Mouse (Mus musculus) left cerebral cortex, adult 8-10 months (tissue): ENCODE measurements at regions not wholly inside any gene's neighbourhood (a gene's known extent, or its start where the extent isn't known, plus 50 kb on each side); places are given as distances from the start of the nearest gene placed in this dataset.
A peak's percentile ranks its signal among the peaks of the same experiment; 100 is the strongest.

Experiments used
- DNase-seq, 2 experiments: peaks; one replicate each; pipeline ENCODE4 v3.0.0; 2022; ENCODE audit warnings: low spot score in 2 of 2

- DNase-seq, result no peak
Observed at GRCm38 (mm10) chr12:110332616-110333154, 53.8 kb downstream of the Dio3 start.

GRCm38 (mm10) chr12:110334609-110335008 lies 55.7 kb downstream of the Dio3 start:
- DNase-seq, result no peak

DNA sequence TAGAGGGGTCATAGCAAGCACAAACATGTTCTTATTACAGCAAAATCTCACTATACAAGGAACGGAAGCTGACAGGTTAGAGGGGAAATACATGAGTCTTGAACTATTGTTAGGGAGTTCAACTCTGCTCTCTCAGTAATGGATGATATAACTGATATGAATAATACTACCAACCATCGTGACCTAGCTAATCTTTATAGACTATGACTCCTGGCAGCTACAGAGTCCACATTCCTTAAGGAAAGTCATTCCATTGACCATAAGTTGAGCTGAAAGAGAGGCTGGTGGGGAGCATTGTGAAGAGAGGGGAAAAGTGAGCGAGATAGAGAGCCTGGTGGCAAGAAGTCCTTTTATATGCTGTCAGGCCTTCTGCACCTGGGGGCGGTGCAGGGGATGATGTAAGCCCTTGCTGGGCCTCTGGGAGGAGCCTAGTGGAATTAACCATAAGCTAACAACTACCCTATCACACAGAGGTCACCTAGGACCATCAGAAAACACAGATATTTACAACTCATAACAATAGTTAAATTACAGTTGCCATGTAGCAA lies 65.5 kb downstream of the Dio3 start:
- DNase-seq, result no peak

DNA sequence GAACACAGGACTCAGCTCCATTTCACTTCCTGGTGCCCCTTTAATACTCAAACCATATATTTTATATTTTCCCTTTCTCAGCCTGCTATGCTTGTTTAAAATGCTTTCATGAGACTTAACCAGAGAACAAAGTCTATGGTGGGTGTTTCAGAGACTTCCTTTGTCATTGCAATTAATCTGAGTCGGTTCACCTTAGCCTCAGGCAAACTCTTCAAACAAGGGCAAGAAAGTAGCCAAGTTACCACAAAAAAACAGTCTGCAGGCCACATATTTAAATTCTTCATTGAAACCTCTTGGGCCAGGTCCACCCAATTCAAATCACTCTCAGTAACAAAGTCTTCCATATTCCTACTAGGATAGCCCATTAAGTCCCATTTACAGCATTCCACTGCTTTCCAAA lies 70.8 kb downstream of the Dio3 start:
- DNase-seq, result no peak

- DNase-seq, result no peak
Observed at GRCm38 (mm10) chr12:110355851-110356250, 77.0 kb downstream of the Dio3 start.

DNA sequence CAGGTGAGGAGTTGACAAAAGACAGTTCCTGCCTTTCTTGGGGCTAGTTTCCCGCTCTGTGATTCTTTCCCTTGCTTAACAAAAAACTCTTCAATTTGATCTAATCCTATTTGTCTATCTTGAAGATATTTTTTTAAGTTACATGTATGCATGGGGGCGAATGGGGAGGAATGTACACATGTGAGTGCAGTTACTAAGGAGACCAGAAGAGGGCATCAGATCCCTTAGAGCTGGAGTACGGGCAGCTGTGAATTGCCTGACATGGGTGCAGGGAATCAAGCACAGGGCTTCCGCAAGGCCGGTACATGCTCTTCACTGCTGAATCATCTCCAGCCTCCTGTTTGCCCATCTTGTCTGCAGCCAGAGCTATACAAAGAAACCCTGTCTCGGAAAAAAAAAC lies 79.8 kb upstream of the Ppp2r5c start:
- DNase-seq, result no peak

GRCm38 (mm10) chr12:110367822-110368221 lies 79.1 kb upstream of the Ppp2r5c start:
- no peak for DNase-seq

DNA sequence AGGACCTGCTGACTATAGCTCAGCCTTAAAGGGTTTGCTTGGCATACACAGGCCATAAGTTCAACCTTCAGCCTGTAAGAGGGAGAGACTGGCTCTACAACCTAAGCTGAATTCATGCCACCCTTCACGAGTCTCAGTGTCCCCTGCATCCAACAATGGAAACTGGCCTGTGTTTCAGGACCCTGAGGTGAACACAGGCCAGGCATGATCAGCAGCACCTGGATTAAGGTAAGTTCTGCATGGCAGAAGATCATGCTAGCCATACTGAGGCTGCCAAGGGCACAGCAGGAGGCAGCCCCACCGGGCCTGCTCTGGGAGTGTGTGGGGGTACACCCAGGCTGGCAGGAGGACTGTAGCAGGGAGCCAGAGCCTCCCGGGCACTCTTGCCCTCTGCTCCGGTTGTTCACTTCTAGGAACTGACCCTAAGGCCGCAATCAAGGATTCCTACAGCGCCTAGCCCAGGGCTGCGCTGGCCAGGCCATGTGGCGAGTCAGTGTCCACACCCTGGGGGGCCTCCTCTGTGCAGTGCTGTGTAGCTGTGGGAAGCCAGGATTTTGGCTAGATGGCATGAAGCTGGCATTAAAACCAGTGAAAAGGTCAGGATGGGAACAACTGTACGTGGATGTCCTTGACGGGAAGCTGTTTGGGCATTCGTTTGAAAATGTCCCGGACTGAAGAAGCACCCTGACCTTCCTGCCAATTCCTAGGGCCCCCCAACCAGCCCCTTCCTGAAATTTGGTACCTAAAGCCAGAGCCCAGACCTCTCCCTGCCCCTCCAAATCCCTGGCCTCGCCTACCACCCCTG lies 74.8 kb upstream of the Ppp2r5c start:
- DNase-seq, result no peak

GRCm38 (mm10) chr12:110372986-110373385 lies 73.9 kb upstream of the Ppp2r5c start:
- no peak for DNase-seq

DNA sequence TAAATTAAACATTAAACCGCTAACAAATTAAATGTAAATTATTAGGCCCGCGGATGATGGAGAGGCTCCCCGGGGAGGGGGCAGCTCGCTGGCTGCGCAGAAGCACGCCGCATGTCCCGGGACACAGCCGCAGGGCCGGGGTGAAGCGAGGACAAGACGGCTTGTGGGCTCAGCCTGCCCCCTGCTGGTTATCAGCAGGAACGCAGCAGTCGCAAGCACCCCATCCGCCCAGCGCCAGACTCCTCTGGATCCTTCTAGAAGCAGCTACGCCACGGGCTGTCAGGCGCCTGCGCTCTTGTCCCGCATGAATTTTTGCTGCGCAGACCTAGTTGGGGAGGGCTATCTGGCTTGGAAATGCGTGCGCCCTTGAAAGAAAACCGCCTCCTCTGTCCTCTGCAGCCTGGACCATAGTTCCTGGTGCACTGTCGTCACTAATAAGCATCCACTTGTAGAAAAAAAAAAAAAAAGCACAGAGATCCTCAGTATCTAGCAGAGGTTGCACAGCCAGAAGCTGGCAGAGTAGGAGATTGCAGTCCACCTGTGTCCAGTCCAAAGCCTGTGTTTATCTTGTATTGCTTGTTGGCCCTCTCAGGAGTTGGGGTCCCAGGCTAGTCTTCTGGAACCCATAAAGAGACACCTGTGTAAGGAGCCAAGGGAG lies 73.4 kb upstream of the Ppp2r5c start:
- peak; percentile 71 to 80 for DNase-seq

- DNase-seq, result peak in 1 of 2 experiments; percentile 7
Observed at GRCm38 (mm10) chr12:110375139-110375538, 71.8 kb upstream of the Ppp2r5c start.

GRCm38 (mm10) chr12:110376062-110376837 lies 70.7 kb upstream of the Ppp2r5c start:
- DNase-seq, result peak in 1 of 2 experiments; percentile 5

DNA sequence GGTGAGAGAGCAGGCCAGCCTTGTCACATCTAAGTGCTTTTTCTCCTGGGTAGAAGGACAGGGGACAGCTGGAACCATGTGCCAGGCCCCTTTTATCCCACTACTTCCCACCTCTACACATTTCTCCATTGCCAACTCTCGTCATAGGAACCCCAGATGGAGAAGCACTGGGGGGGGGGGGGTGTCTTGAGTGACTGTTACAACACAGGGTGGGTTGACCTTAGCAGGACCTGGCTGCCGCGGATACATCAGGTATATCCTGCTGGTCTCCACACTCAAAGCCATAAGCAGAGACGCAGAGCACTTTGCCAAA lies 70.1 kb upstream of the Ppp2r5c start:
- DNase-seq, result no peak

- DNase-seq, result no peak
Observed at GRCm38 (mm10) chr12:110377306-110377705, 69.6 kb upstream of the Ppp2r5c start.

GRCm38 (mm10) chr12:110377734-110378133 lies 69.2 kb upstream of the Ppp2r5c start:
- DNase-seq, result no peak

DNA sequence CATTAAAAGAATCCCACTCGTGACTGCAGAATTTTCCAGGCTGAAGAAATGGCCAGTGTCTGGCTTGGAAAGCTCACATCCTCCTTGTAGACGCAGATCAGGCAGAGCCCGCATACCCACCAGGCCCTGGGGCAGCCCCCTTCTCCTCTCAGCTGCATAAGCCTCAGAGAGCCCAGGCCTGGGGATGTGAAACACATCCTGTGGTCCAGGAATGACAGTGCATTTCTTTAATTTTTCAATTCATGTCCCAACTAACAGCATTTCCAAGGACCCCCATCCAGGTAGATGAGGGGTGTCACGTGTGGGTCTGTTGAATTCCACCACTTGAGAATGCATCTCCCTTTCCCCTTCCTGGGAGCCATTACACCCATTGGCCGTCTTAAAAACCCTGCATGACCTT lies 68.6 kb upstream of the Ppp2r5c start:
- DNase-seq, result no peak

DNA sequence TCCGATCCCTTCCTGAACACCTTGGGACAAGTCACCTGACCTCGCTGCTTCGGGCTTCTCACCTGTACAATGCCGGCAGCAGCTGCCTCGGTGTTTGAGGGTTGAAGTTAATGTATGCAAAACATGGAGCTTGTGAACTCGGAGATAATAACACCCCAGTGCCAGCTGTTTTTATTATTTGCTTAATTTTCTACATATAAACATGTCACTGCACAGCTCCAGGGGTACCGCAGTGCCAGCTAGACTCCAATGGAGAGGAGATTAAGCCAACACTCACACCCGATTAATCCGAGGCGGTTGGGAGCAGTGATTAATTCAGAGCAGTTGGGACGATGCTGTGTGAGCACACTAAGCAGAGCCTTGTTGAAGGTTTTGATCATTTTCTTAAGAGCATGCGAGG lies 67.2 kb upstream of the Ppp2r5c start:
- DNase-seq, result no peak

DNA sequence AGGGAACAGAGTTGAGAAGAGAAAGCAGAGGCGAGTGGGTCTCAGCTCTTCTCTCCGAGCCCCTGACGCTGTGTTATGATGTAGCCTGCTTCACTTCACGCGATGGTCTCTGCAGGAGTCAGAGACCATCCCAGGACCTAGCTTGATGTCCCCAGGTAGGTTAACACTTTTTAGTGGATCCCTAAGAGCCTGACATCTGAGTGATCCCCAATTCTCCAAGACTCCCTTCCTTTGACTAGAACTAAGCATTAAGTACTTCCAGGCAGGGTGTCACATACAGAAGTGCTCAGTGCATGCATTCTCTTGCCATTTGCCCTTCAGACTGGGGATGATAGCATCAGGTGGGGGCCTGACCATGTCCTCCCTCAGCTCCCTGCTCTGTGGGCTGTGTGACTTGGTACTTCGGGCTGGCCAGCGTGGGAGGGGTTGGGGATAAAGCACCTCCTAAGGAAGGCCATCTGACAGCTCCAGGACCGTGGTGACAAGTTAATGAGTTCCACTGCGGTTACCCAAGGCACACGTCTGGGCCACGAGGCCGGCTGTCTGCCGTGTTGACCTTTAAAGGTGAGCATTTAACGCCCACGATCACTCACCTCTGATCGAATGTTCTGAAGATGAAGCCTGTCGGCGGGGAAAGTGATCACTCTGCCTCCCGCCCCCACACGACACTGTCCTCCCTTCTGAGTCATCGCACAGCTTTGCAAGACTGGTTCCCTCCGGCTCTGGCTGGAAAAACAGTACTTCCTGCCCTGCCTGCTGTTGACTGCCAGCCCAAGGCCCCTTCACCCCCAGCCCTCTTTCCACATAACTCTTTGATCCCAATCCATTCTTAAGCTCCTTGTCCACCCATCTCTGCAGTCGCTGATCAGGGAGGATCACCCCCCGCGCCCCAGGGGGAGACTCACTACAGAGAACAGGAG lies 65.8 kb upstream of the Ppp2r5c start:
- peak in 1 of 2 experiments; percentile 33 for DNase-seq

- DNase-seq, result no peak
Observed at GRCm38 (mm10) chr12:110385031-110385430, 61.9 kb upstream of the Ppp2r5c start.

DNA sequence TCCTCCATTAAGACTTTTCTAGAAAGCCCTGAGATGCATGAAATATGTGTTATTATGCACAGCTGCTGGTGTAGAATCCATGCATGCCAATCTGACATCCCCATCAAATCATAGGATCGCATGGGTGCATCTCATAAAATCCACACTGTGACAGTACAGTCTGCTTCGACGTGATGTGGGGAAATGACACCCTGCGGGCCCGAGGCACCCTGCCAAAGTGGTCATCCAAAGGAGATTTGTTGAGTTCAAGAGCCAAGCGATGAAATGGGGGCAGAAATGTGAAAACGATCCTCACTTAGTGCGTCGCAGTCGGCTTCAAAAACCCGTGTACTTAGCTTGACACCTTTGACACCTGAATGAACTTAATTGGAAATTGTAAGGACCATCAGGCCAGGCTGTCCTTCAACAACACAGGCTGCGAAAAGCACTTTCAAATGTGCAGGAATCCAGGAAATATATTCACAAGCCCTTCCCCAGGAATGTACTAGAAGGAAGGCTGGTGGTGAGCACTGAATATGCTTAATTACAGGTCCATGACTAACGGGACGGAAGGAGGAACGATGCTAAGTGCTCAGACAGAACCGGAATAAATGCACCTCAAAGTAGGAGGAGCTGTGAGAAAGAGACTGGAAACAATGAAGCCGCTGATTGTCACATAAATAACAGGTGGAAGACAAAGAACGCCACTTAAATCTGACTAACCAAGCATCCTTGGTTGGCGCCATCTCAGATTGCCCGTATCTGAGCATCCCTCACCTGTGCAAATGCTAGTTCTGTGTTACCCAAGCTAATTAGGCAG lies 60.9 kb upstream of the Ppp2r5c start:
- DNase-seq, result no peak
